Mouse (Mus musculus): ENCODE data around the gene Myl6b.

The Myl6b gene

DNA sequence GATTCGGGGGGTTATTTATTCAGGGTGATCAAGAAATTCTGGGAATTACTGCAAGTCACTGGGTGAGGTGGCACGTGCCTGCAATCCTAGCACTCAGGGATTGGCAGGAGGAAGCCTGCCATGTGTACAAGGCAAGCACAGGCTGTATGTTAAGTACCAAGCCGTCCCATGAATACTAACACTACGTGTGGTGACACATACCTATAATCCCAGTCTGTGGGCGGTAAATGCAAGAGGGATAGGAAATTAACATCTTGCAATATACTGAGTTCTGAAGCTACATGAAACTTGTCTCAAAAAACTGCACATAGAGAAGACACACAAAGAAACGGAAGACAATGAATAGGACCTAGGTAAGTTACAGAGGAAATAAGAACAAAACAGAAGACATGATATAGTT lies 47.5 kb downstream of the Myl6b start:
- no peak for DNase-seq (ENCODE audit: inconsistent ontology term)

DNA sequence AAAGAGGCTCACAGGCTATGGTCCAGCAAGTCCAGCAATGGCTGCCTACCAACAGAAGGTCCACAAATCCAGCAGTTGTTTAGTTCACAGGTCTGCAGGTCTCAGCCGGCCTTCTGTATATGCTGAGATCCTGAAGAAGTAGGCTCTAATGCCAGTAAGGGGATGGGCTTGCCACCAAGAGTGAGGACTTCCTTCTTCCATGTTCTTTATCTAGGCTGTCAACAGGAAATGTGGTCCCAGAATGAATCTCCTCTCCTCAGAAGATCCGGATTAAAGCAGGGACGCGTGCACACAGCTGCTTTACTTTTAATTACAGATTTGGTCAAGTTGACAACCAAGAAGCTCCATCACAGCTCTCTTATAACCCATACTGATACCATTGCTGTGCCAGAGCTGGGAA lies 53.1 kb downstream of the Myl6b start:
- no peak for DNase-seq (ENCODE audit: inconsistent ontology term)

DNA sequence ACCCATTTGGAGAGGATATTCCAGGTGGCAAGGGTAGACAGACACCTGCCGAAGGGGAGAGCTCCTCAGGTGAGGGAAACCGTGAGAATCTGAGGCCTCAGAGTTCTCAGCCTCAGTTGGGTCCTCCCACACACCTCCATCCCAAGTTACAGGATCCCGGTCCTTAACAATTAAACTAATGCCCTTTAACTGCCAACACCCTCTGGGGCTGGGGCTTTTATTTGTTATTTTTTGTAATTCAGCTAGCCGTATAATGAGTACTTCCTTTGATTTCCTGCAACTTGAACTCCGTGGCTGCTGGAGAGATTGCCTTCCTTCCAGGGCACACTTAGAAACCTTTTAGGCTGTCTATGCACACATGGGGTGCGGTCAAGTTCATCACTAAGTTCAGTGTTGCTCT lies 54.1 kb downstream of the Myl6b start:
- DNase-seq (ENCODE audit: inconsistent ontology term): no peak

Data from Muller cell, postnatal 12 days (primary cell).